Mouse (Mus musculus) lung, adult 2 months (tissue): ENCODE measurements around the gene Rnf115.

ENCODE experiments used
- CTCF ChIP-seq: fragments of 200-500 bp; IDR thresholded peaks from 2 replicates; pipeline ENCODE4 v1.5.1; 2011; ENCODE audit warnings: mild to moderate bottlenecking, low read length, control low read depth; ENCODE audit not compliant: insufficient read depth
- POLR2A ChIP-seq: fragments of 200-500 bp; IDR thresholded peaks from 2 replicates; pipeline ENCODE4 v1.6.1; 2011; ENCODE audit warnings: low read depth, mild to moderate bottlenecking, control low read depth, low read length, borderline replicate concordance; ENCODE audit errors: extremely low read depth

DNA sequence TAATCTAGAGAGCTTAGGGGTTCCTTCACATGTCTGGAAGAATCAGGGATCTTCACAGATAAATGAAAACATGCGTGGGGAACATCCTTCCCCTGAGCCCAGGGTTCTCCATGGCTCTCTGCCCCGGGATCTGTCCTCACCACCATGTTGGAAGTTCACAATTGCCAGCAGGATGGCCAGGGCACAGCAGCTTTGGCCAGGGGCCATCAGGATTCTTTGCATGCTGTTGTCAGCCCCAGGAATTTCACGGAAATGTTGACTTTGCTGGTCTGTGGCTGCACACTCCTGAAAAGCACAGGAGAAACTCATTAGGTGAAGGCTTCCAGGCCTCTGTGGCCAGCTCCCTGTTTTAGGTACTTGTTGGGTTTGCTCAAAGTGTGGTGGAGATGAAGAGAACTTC is 81.2 kb downstream of the Rnf115 start:
- TF ChIP-seq CTCF (no peak), POLR2A (no peak)
